Mouse (Mus musculus): Measurements from ENCODE around the gene Spata21. TPM values are rescaled to one million over a fixed set of nuclear protein-coding genes. Genes with fewer than 3 reads are reported as not detected.

The Spata21 gene
- not detected for polyA plus RNA-seq (2014; fragmentation: Illumina TruSeq; extraction: RNeasy Lipid Tissue Mini Kit (QIAGEN cat#74804); ENCODE audit: low read depth, low replicate concordance)

GRCm38 (mm10) chr4:141088033-141088432 lies at the start of gene Spata21:
Gene Spata21, plus strand, starts transcription at chr4:141088333.

DNA sequence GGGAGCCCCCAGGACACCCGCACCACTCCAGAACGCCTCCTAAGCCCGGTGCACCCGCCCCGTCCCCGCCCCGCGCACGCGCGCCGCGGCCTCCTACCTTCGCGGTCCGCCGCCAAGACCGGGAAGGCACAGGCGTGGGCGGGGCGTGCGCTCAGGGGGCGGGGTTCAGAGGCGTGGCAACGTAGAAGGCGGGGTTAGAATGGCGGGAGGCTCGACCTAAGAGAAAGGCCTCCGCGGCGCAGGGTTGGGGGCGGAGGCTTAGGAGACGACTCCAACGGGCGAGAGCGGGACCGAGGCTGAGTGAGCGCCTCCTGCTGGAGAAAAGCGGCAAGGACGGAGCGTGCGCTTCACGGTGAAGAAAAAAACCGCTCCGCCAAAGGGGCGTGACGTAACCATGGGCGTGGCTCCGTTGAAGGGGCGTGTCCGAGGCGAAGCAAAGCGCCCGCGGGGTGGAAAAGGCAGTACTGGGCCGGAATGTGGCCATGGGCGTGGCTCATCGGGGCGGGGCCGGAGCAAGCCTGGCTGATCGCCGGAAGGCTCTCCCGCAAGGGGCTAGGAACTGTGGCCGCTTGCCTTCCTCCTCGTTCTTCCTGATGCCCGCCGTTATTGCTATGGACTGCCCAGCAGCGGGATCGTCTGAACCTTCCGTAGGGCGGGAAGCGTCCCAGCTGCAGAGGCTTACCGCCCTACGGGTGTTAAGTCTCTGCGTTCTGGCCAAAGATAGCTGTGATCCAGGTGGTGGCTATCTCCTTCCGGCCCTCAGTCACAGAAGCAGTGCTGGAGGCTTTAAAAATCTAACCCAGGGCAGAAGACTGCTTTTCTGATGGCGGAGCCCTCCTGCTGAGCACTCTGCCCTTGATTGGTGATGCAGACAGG lies 27.5 kb upstream of the Spata21 start, which contains the start of gene Crocc:
Crocc (minus strand) TSS at position 125 of the 876 bp plus-strand sequence.

DNA sequence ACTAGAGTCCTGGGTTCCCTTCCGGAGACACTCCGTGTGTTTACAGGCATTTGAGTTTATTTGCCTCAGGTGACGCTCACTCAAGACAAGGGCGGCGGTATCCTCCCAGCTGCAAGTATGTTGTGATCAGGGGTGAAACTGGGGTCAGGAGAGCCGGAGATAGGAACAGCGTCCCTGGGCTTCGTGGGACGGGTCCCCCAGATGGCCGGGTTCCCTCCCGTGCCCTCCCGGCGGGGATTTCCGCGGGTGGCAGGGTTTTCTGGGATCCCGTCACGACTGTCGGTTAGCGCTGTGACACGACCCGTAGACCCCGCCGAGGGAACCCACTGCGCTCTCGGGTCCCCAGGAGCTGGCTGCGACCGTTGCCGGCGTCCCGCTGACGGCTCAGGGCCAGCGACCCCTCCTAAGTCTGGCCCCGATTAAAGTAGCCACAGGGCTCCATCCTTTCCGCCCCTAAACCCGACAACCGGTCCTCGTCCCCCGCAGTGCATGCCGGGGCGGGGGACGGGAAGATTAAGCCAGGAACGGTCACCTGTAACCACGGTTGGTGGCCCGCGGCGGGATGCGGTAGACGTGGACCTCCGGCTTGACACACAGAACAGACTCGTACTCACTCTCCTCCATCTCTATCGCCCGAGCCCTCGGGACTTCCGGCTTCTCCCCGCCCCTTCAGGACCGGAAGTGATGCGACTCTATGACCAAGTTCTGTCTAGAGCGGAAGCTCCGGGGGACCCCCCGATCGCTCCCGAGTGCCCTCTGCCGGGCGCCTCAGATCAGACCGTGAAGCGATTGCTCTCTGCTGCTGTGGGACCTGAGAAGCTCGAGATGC lies 10.2 kb upstream of the Spata21 start, which contains the start of gene Necap2:
Necap2 (minus strand) TSS at position 677 of the 829 bp plus-strand sequence.

DNA sequence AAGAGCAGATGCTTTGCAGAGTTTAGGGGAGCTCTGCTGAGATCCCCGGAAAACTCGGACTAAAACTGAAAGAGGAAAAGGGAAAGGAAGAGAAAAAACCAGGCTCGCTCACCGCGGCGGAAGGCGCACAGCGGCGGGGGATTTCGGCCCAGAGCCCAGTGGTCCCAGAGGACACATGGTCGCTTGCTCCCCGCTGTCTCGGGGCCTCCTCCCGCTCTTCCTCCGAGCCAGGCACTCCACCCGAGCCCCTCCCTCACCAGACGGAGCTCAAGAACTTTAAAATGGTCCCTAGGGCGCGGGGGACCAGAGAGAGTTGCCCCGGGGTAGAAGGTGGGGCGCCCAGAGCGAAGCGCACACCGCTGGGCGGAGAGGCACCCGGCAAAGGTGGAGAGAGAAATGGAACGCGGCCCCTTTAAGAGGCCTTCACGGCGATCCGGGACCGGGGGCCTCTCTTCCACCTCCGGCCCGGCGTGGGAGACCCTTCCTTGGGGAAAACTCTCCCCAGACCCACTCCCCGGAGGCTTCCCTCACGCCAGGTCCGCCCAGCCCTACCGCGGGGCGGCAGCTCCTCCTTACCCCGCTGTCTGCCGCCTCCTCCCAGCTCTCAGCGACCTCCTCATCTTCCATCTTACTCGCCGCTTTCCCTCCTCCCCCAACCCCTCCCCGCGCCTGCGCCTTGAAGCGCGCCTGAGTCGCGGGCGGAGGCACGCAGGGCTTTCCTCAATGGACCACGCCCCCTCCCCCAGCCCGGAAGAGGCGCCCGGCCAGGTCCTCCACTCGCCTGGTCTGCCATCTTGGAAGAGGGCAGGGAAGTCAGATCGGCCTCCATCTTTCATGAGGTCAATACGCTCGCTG lies 51.2 kb downstream of the Spata21 start, which contains the start of gene Szrd1:
Szrd1 (minus strand) TSS at position 660 of the 855 bp plus-strand sequence.

DNA sequence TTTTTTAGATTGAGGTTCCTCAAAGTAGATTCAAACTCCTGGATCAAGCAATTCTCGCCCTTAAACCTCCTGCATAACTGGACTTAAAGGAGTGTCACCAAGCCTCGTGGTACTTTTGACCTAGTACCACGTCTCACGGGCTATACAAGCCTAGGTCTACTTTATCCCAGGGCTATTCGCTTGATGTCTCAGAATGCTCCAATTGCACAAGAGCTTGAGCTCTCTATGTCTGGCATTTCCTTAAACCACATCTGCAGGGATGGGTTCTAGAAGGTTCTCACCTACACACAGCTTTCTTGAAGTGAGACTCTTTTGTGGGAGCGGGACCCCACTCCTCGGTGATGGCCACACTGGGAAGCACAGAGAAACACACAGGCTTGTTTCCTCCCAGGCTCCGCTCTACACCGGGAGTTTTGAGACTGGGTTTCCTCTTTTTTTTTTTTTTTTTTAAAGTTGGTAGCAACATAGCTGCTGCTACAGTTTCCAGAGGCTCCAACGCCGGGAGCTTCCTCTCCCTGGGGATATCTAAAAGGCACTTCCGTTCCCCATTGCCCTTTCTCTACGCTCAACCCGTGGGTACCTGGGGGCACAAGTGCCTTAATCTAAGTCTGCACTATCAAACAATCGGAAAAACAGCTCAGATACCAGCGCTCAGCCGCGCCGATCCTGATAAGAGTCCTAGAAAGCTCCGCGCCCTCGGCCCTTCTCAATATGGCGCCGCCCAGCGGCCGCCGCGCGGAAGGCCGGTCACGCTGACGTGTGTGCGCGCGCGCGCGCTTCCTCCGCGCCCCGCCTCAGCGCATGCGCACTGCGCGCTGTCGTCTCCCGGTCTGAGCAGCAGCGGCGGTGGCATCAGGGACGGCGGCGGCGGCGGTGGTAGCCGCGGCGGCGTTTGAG lies 59.2 kb downstream of the Spata21 start, which contains the start of gene Fbxo42:
Fbxo42 (plus strand) TSS at position 802 of the 897 bp plus-strand sequence.

Other genes starting within 250 kb of the Spata21 start
- not detected for gene Padi1, start 242.6 kb upstream of the Spata21 start, polyA plus RNA-seq (2014; fragmentation: Illumina TruSeq; extraction: RNeasy Lipid Tissue Mini Kit (QIAGEN cat#74804); ENCODE audit: low read depth, low replicate concordance)
- gene Padi2, start 182.0 kb upstream of the Spata21 start, polyA plus RNA-seq (2014; fragmentation: Illumina TruSeq; extraction: RNeasy Lipid Tissue Mini Kit (QIAGEN cat#74804); ENCODE audit: low read depth, low replicate concordance): 0.91 TPM
- 74.4 TPM for gene Sdhb, start 127.1 kb upstream of the Spata21 start, polyA plus RNA-seq (2014; fragmentation: Illumina TruSeq; extraction: RNeasy Lipid Tissue Mini Kit (QIAGEN cat#74804); ENCODE audit: low read depth, low replicate concordance)
- 1.1 TPM for gene Atp13a2, start 101.5 kb upstream of the Spata21 start, polyA plus RNA-seq (2014; fragmentation: Illumina TruSeq; extraction: RNeasy Lipid Tissue Mini Kit (QIAGEN cat#74804); ENCODE audit: low read depth, low replicate concordance)
- not detected for gene Mfap2, start 77.9 kb upstream of the Spata21 start, polyA plus RNA-seq (2014; fragmentation: Illumina TruSeq; extraction: RNeasy Lipid Tissue Mini Kit (QIAGEN cat#74804); ENCODE audit: low read depth, low replicate concordance)
- 0.85 TPM for gene Crocc, start 27.8 kb upstream of the Spata21 start, polyA plus RNA-seq (2014; fragmentation: Illumina TruSeq; extraction: RNeasy Lipid Tissue Mini Kit (QIAGEN cat#74804); ENCODE audit: low read depth, low replicate concordance)
- 15.4 TPM for gene Necap2, start 10.0 kb upstream of the Spata21 start, polyA plus RNA-seq (2014; fragmentation: Illumina TruSeq; extraction: RNeasy Lipid Tissue Mini Kit (QIAGEN cat#74804); ENCODE audit: low read depth, low replicate concordance)
- 27.9 TPM for gene Szrd1, start 51.4 kb downstream of the Spata21 start, polyA plus RNA-seq (2014; fragmentation: Illumina TruSeq; extraction: RNeasy Lipid Tissue Mini Kit (QIAGEN cat#74804); ENCODE audit: low read depth, low replicate concordance)
- gene Fbxo42, start 59.6 kb downstream of the Spata21 start, polyA plus RNA-seq (2014; fragmentation: Illumina TruSeq; extraction: RNeasy Lipid Tissue Mini Kit (QIAGEN cat#74804); ENCODE audit: low read depth, low replicate concordance): 6.2 TPM
- gene Rsg1, start 125.6 kb downstream of the Spata21 start, polyA plus RNA-seq (2014; fragmentation: Illumina TruSeq; extraction: RNeasy Lipid Tissue Mini Kit (QIAGEN cat#74804); ENCODE audit: low read depth, low replicate concordance): not detected
- 0.98 TPM for gene Arhgef19, start 151.2 kb downstream of the Spata21 start, polyA plus RNA-seq (2014; fragmentation: Illumina TruSeq; extraction: RNeasy Lipid Tissue Mini Kit (QIAGEN cat#74804); ENCODE audit: low read depth, low replicate concordance)
- 0.16 TPM for gene Epha2, start 212.9 kb downstream of the Spata21 start, polyA plus RNA-seq (2014; fragmentation: Illumina TruSeq; extraction: RNeasy Lipid Tissue Mini Kit (QIAGEN cat#74804); ENCODE audit: low read depth, low replicate concordance)